8 mouse cellular contexts compared by ENCODE assay signal in genomic region chr11:87073343-87073865, GRCm38 (mm10). TPM values are rescaled to one million over a fixed set of nuclear protein-coding genes. Genes with fewer than 3 reads are reported as not detected.
DNase-seq lines count a peak whose midpoint lies in the region; ATAC-seq and TF ChIP-seq lines count a peak whose summit lies in the region.

No protein-coding gene starts in this region.

- H3K27me3 ChIP-seq in embryonic facial prominence, embryonic 13.5 days = no peaks in the 10 kb centered on the region
- H3K27me3 ChIP-seq in heart, adult 2 months (ENCODE audit: control insufficient read depth, insufficient read depth, low read length) = no peaks in the 10 kb centered on the region
- no peaks in the 10 kb centered on the region for H3K27me3 ChIP-seq in limb, embryonic 12.5 days
- no peaks in the 10 kb centered on the region for H3K27me3 ChIP-seq in midbrain, embryonic 14.5 days (ENCODE audit: control insufficient read depth, insufficient read depth, low read length)

- H3K4me3 ChIP-seq in embryonic facial prominence, embryonic 13.5 days = peak overlapping the region; percentile 60
- H3K4me3 ChIP-seq in heart, adult 2 months = peak overlapping the region; percentile 83
- peak overlapping the region; percentile 62 for H3K4me3 ChIP-seq in limb, embryonic 12.5 days (replicated peaks)
- peak overlapping the region; percentile 70 for H3K4me3 ChIP-seq in midbrain, embryonic 14.5 days (replicated peaks; ENCODE audit: low read depth, low read length)

- peak; percentile 74 for ATAC-seq in embryonic facial prominence, embryonic 13.5 days (ENCODE audit: insufficient number of reproducible peaks, insufficient read depth, low FRiP score, low TSS enrichment, low read depth)
- ATAC-seq in limb, embryonic 12.5 days (ENCODE audit: insufficient number of reproducible peaks, insufficient read depth, low FRiP score, low TSS enrichment, low read depth) = peak; percentile 54
- peak; percentile 78 for ATAC-seq in midbrain, embryonic 14.5 days (ENCODE audit: low FRiP score, low TSS enrichment)

- TF ChIP-seq EP300 in heart, adult 2 months (IDR thresholded peaks at IDR 0.05; ENCODE audit: insufficient read depth, low read depth, low read length) = no peak

- peak overlapping the region; percentile 60 for H3K27ac ChIP-seq in embryonic facial prominence, embryonic 13.5 days
- peak overlapping the region; percentile 77 for H3K27ac ChIP-seq in heart, adult 2 months
- peak overlapping the region; percentile 67 for H3K27ac ChIP-seq in limb, embryonic 12.5 days
- H3K27ac ChIP-seq in midbrain, embryonic 14.5 days (replicated peaks; ENCODE audit: low read depth, low read length) = peak overlapping the region; percentile 96

- H3K4me1 ChIP-seq in embryonic facial prominence, embryonic 13.5 days = peaks cover 4% of the 10 kb centered on the region
- H3K4me1 ChIP-seq in heart, adult 2 months (ENCODE audit: control insufficient read depth, insufficient read depth, low read length) = no peaks in the 10 kb centered on the region
- peaks cover 3% of the 10 kb centered on the region; the same call in 1 of the 2 replicates for H3K4me1 ChIP-seq in limb, embryonic 12.5 days (replicated peaks)
- H3K4me1 ChIP-seq in midbrain, embryonic 14.5 days (ENCODE audit: control insufficient read depth, insufficient read depth, low read length) = peaks cover 25% of the 10 kb centered on the region

- H3K9ac ChIP-seq in embryonic facial prominence, embryonic 13.5 days = peak overlapping the region; percentile 82
- peak overlapping the region; percentile 64 for H3K9ac ChIP-seq in heart, adult 2 months (ENCODE audit: low read depth, low read length)
- H3K9ac ChIP-seq in limb, embryonic 12.5 days (replicated peaks) = peak overlapping the region; percentile 82
- H3K9ac ChIP-seq in midbrain, embryonic 14.5 days (replicated peaks; ENCODE audit: low read length) = peak overlapping the region; percentile 71

- H3K79me2 ChIP-seq in heart, adult 2 months (replicated peaks; ENCODE audit: control insufficient read depth, insufficient read depth, low read length) = 0 out of 2 replicates have a peak, but pooled peaks cover 2% of the 10 kb centered on the region

- peak; percentile 72 for TF ChIP-seq CTCF in heart, adult 2 months (IDR thresholded peaks at IDR 0.05)

- no peak for TF ChIP-seq POLR2A in heart, adult 2 months (IDR thresholded peaks at IDR 0.05; ENCODE audit: insufficient read depth, low read depth, low read length)

- intact Hi-C loops in heart, adult 2 months (cut with DNase I) = no loop called here

- WGBS in embryonic facial prominence, embryonic 13.5 days = under 1% methylated on average over 24 of the region's 24 CpGs
- WGBS in heart, adult 2 months = 2% methylated on average over 24 of the region's 24 CpGs
- 1% methylated on average over 24 of the region's 24 CpGs for WGBS in limb, embryonic 12.5 days
- WGBS in midbrain, embryonic 14.5 days = 1% methylated on average over 24 of the region's 24 CpGs

- H3K9me3 ChIP-seq in embryonic facial prominence, embryonic 13.5 days = no peaks in the 10 kb centered on the region
- no peaks in the 10 kb centered on the region for H3K9me3 ChIP-seq in limb, embryonic 12.5 days
- no peaks in the 10 kb centered on the region for H3K9me3 ChIP-seq in midbrain, embryonic 14.5 days (ENCODE audit: control insufficient read depth, low read length)

- peak overlapping the region; percentile 94 for H3K4me2 ChIP-seq in embryonic facial prominence, embryonic 13.5 days
- H3K4me2 ChIP-seq in limb, embryonic 12.5 days = peak overlapping the region; percentile 94
- H3K4me2 ChIP-seq in midbrain, embryonic 14.5 days (ENCODE audit: low read length) = peak overlapping the region; percentile 60

- peaks cover 21% of the 10 kb centered on the region for H3K36me3 ChIP-seq in embryonic facial prominence, embryonic 13.5 days
- no peaks in the 10 kb centered on the region; the same call in none of the 2 replicates for H3K36me3 ChIP-seq in heart, adult 2 months (ENCODE audit: control insufficient read depth, insufficient read depth, low read length)
- H3K36me3 ChIP-seq in limb, embryonic 12.5 days = peaks cover 21% of the 10 kb centered on the region
- peaks cover 17% of the 10 kb centered on the region for H3K36me3 ChIP-seq in midbrain, embryonic 14.5 days (ENCODE audit: control insufficient read depth, insufficient read depth, low read length)

- DNase-seq in thymus, adult 18-20 months = peak; percentile 23 to 40
- no peak for DNase-seq in thymus, postnatal 25 days
- peak; percentile 68 to 74 for DNase-seq in heart, adult 2 months
- peak; percentile 23 to 53 for DNase-seq in kidney, adult 8-10 months
- peak; percentile 85 for DNase-seq in midbrain, embryonic 14.5 days
- DNase-seq in spleen, adult 12 weeks (ENCODE audit: low spot score) = peak; percentile 46

RNA-seq across cellular contexts. Expression of gene Gdpd1, which starts 0.5 kb away (rescaled TPM):
- polyA plus RNA-seq in embryonic facial prominence, embryonic 13.5 days (2015; fragmentation: Nextera tagmentation; extraction: Ambion mirVana) = 22.7 and 22.9 TPM in 2 replicates
- total RNA-seq in heart, adult 2 months (2021) = 10 to 100 TPM; 12.0 to 12.5 TPM
- 7.4 and 12.6 TPM in 2 replicates for polyA plus RNA-seq in heart, adult 2 months (2012; rRNA removed)
- polyA plus RNA-seq in limb, embryonic 12.5 days (2016; fragmentation: Nextera tagmentation; extraction: Ambion mirVana) = 28.4 and 30.6 TPM in 2 replicates
- 173 and 180 TPM in 2 replicates for polyA plus RNA-seq in midbrain, embryonic 14.5 days (2014; fragmentation: Nextera tagmentation; extraction: Ambion mirVana)

RNA-seq across cellular contexts. Expression of gene Smg8, which starts 13.2 kb away (rescaled TPM):
- polyA plus RNA-seq in embryonic facial prominence, embryonic 13.5 days (2015; fragmentation: Nextera tagmentation; extraction: Ambion mirVana) = 22.2 and 25.9 TPM in 2 replicates
- 1 to 10 TPM; 9.1 to 9.2 TPM for total RNA-seq in heart, adult 2 months (2021)
- 4.8 and 9.1 TPM in 2 replicates for polyA plus RNA-seq in heart, adult 2 months (2012; rRNA removed)
- 28.2 and 31.1 TPM in 2 replicates for polyA plus RNA-seq in limb, embryonic 12.5 days (2016; fragmentation: Nextera tagmentation; extraction: Ambion mirVana)
- 19.2 and 24.2 TPM in 2 replicates for polyA plus RNA-seq in midbrain, embryonic 14.5 days (2014; fragmentation: Nextera tagmentation; extraction: Ambion mirVana)

RNA-seq across cellular contexts. Expression of gene Prr11, which starts 35.1 kb away (rescaled TPM):
- 8.8 and 9.2 TPM in 2 replicates for polyA plus RNA-seq in embryonic facial prominence, embryonic 13.5 days (2015; fragmentation: Nextera tagmentation; extraction: Ambion mirVana)
- total RNA-seq in heart, adult 2 months (2021) = under 1 TPM; 0.29 to 0.36 TPM
- polyA plus RNA-seq in heart, adult 2 months (2012; rRNA removed) = 0.18 and 0.67 TPM in 2 replicates
- polyA plus RNA-seq in limb, embryonic 12.5 days (2016; fragmentation: Nextera tagmentation; extraction: Ambion mirVana) = 7.4 and 9.4 TPM in 2 replicates
- 2.2 and 3.9 TPM in 2 replicates for polyA plus RNA-seq in midbrain, embryonic 14.5 days (2014; fragmentation: Nextera tagmentation; extraction: Ambion mirVana)

RNA-seq across cellular contexts. Expression of gene Ska2, which starts 35.6 kb away (rescaled TPM):
- polyA plus RNA-seq in embryonic facial prominence, embryonic 13.5 days (2015; fragmentation: Nextera tagmentation; extraction: Ambion mirVana) = 76.8 and 85.1 TPM in 2 replicates
- total RNA-seq in heart, adult 2 months (2021) = 10 to 100 TPM; 13.6 to 14.3 TPM
- 6.5 and 13.7 TPM in 2 replicates for polyA plus RNA-seq in heart, adult 2 months (2012; rRNA removed)
- polyA plus RNA-seq in limb, embryonic 12.5 days (2016; fragmentation: Nextera tagmentation; extraction: Ambion mirVana) = 101 and 103 TPM in 2 replicates
- 45.5 and 56.1 TPM in 2 replicates for polyA plus RNA-seq in midbrain, embryonic 14.5 days (2014; fragmentation: Nextera tagmentation; extraction: Ambion mirVana)

RNA-seq across cellular contexts. Expression of gene Trim37, which starts 53.5 kb away (rescaled TPM):
- polyA plus RNA-seq in embryonic facial prominence, embryonic 13.5 days (2015; fragmentation: Nextera tagmentation; extraction: Ambion mirVana) = 24.3 and 32.0 TPM in 2 replicates
- total RNA-seq in heart, adult 2 months (2021) = 1 to 10 TPM; 5.9 to 8.3 TPM
- 1.9 and 4.3 TPM in 2 replicates for polyA plus RNA-seq in heart, adult 2 months (2012; rRNA removed)
- polyA plus RNA-seq in limb, embryonic 12.5 days (2016; fragmentation: Nextera tagmentation; extraction: Ambion mirVana) = 33.2 and 35.1 TPM in 2 replicates
- 85.0 and 108 TPM in 2 replicates for polyA plus RNA-seq in midbrain, embryonic 14.5 days (2014; fragmentation: Nextera tagmentation; extraction: Ambion mirVana)
